Mouse (Mus musculus) limb, embryonic 15.5 days (tissue): ENCODE measurements around the gene Vmn1r114. TPM values are rescaled to one million over a fixed set of nuclear protein-coding genes. Genes with fewer than 3 reads are reported as not detected.
"Not testable (repeated sequence)": the region's sequence is repeated elsewhere in the genome, so short reads cannot be mapped to it uniquely, and the experiment has no call there.

ENCODE experiments used
- ATAC-seq: fragments of 200-750 bp; cut with Nextera tagmentation; 2 replicates; pipeline ENCODE4 v1.8.0; 2017; ENCODE audit warnings: low read depth, moderate TSS enrichment; ENCODE audit not compliant: insufficient number of reproducible peaks, low FRiP score, low TSS enrichment
- H3K27ac ChIP-seq: fragments of 300-500 bp; sonication (generic); 2 replicates; pipeline ENCODE4 v1.5.1; 2015; ENCODE audit warnings: moderate library complexity, mild to moderate bottlenecking, inconsistent platforms
- H3K27me3 ChIP-seq: fragments of 300-500 bp; sonication (generic); 2 replicates; pipeline ENCODE4 v1.6.1; 2015; ENCODE audit warnings: inconsistent platforms
- H3K36me3 ChIP-seq: fragments of 300-500 bp; sonication (generic); 2 replicates; pipeline ENCODE4 v1.6.1; 2015; ENCODE audit warnings: inconsistent platforms
- H3K4me1 ChIP-seq: fragments of 300-500 bp; sonication (generic); 2 replicates; pipeline ENCODE4 v1.6.1; 2015; ENCODE audit warnings: inconsistent platforms
- H3K4me2 ChIP-seq: fragments of 300-500 bp; sonication (generic); 2 replicates; pipeline ENCODE4 v1.6.1; 2015; ENCODE audit warnings: mild to moderate bottlenecking, inconsistent platforms
- H3K4me3 ChIP-seq: fragments of 300-500 bp; sonication (generic); 2 replicates; pipeline ENCODE4 v1.5.1; 2015; ENCODE audit warnings: mild to moderate bottlenecking, inconsistent platforms
- H3K9ac ChIP-seq: fragments of 300-500 bp; sonication (generic); 2 replicates; pipeline ENCODE4 v1.6.1; 2015; ENCODE audit warnings: inconsistent platforms
- H3K9me3 ChIP-seq: fragments of 300-500 bp; sonication (generic); 2 replicates; pipeline ENCODE4 v1.6.1; 2016; ENCODE audit warnings: inconsistent platforms
- WGBS: fragments of 180-500 bp; shearing (Covaris S2); methylation state at CpG from one replicate; pipeline ENCODE4 v1.1.7; 2015; 5-methylcytosine and 5-hydroxymethylcytosine counted together
- polyA plus RNA-seq: library from polyadenylated mRNA; unstranded; fragments of >200 nt; fragmentation: Nextera tagmentation; extraction: Ambion mirVana; gene quantifications from 2 replicates; pipeline ENCODE4 v1.2.1, GENCODE M21; 2015

Gene Vmn1r114
- not detected in 2 replicates for polyA plus RNA-seq

- H3K4me1 ChIP-seq, H3K36me3 ChIP-seq, H3K27ac ChIP-seq, ATAC-seq, H3K9me3 ChIP-seq, H3K4me3 ChIP-seq, H3K4me2 ChIP-seq, H3K27me3 ChIP-seq, H3K9ac ChIP-seq: not testable (repeated sequence)
- no CpG with 5 or more reads among the region's 5 CpGs for WGBS
Observed at GRCm38 (mm10) chr7:20812086-20812485, at the start of gene Vmn1r114. TSS of gene Vmn1r114 (minus strand) at chr7:20812186.

GRCm38 (mm10) chr7:20844885-20845284 is 32.9 kb upstream of the Vmn1r114 start, which contains the start of gene Vmn1r115:
TSS of gene Vmn1r115 (minus strand) at chr7:20844985.
- not testable (repeated sequence) for ATAC-seq
- WGBS, result 100% methylated on average over 1 of the region's 3 CpGs

GRCm38 (mm10) chr7:20786985-20787384 is 25.0 kb downstream of the Vmn1r114 start, which contains the start of gene Vmn1r113:
TSS of gene Vmn1r113 (plus strand) at chr7:20787285.
- 55% methylated on average over 2 of the region's 2 CpGs for WGBS
- H3K9me3 ChIP-seq, H3K4me3 ChIP-seq, H3K36me3 ChIP-seq, H3K4me2 ChIP-seq, H3K27ac ChIP-seq, H3K9ac ChIP-seq, ATAC-seq, H3K27me3 ChIP-seq, H3K4me1 ChIP-seq: not testable (repeated sequence)

More at GRCm38 (mm10) chr7:20844885-20845284, 32.9 kb upstream of the Vmn1r114 start, which contains the start of gene Vmn1r115:
- not testable (repeated sequence) for H3K27me3 ChIP-seq, H3K9ac ChIP-seq, H3K9me3 ChIP-seq, H3K4me3 ChIP-seq, H3K36me3 ChIP-seq, H3K4me1 ChIP-seq, H3K27ac ChIP-seq, H3K4me2 ChIP-seq

- not testable (repeated sequence) for H3K9ac ChIP-seq, H3K9me3 ChIP-seq, H3K27me3 ChIP-seq, H3K4me2 ChIP-seq, H3K36me3 ChIP-seq, H3K4me1 ChIP-seq, H3K27ac ChIP-seq, H3K4me3 ChIP-seq, ATAC-seq
- WGBS, result no CpG with 5 or more reads among the region's 3 CpGs
Observed at GRCm38 (mm10) chr7:20770885-20771284, 41.1 kb downstream of the Vmn1r114 start, which contains the start of gene Vmn1r112. TSS of gene Vmn1r112 (plus strand) at chr7:20771185.

Other genes with a start within 250 kb of the Vmn1r114 start
- not detected in 2 replicates for gene Gm4141, start 235.9 kb downstream of the Vmn1r114 start, polyA plus RNA-seq
- gene Gm4513, start 213.2 kb downstream of the Vmn1r114 start, polyA plus RNA-seq, result not detected in 2 replicates
- gene Vmn1r107, start 143.3 kb downstream of the Vmn1r114 start, polyA plus RNA-seq, result not detected in 2 replicates
- gene Vmn1r111, start 109.0 kb downstream of the Vmn1r114 start, polyA plus RNA-seq, result not detected in 2 replicates
- gene Gm10668, start 81.6 kb downstream of the Vmn1r114 start, polyA plus RNA-seq, result not detected in 2 replicates
- gene Vmn1r112, start 41.0 kb downstream of the Vmn1r114 start, polyA plus RNA-seq, result not detected in 2 replicates
- not detected in 2 replicates for gene Vmn1r113, start 24.9 kb downstream of the Vmn1r114 start, polyA plus RNA-seq
- not detected in 2 replicates for gene Vmn1r115, start 32.8 kb upstream of the Vmn1r114 start, polyA plus RNA-seq
- not detected in 2 replicates for gene Vmn1r116, start 60.1 kb upstream of the Vmn1r114 start, polyA plus RNA-seq
- gene Vmn1r117, start 71.9 kb upstream of the Vmn1r114 start, polyA plus RNA-seq, result not detected in 2 replicates
- not detected in 2 replicates for gene Vmn1r118, start 100.2 kb upstream of the Vmn1r114 start, polyA plus RNA-seq
- gene Vmn1r119, start 200.3 kb upstream of the Vmn1r114 start, polyA plus RNA-seq, result not detected in 2 replicates
- not detected in 2 replicates for gene Vmn1r120, start 241.6 kb upstream of the Vmn1r114 start, polyA plus RNA-seq